Mouse (Mus musculus): ENCODE data around the gene Tyw5.

- TF ChIP-seq POLR2A (IDR thresholded peaks at IDR 0.05; ENCODE audit: insufficient read depth, low read depth, low read length) (no peak), CTCF (IDR thresholded peaks at IDR 0.05) (no peak)
Observed at GRCm38 (mm10) chr1:57402116-57402515, 4.8 kb downstream of the Tyw5 start.
